Mouse (Mus musculus) intestine, embryonic 16.5 days (tissue): ENCODE measurements around the gene Ndrg2. TPM values are rescaled to one million over a fixed set of nuclear protein-coding genes. Genes with fewer than 3 reads are reported as not detected.

Source experiments
- ATAC-seq: fragments of 200-750 bp; cut with Nextera tagmentation; 2 replicates; pipeline ENCODE4 v1.8.0; 2017; ENCODE audit warnings: moderate TSS enrichment, moderate library complexity
- H3K27ac ChIP-seq: fragments of 300-500 bp; sonication (generic); 2 replicates; pipeline ENCODE4 v1.5.1; 2014; ENCODE audit warnings: mild to moderate bottlenecking, low read length
- H3K27me3 ChIP-seq: fragments of 300-500 bp; sonication (generic); replicated peaks from 2 replicates; pipeline ENCODE4 v1.6.1; 2014; ENCODE audit warnings: low read length, control low read depth, mixed read lengths; ENCODE audit not compliant: control insufficient read depth, insufficient read depth
- H3K36me3 ChIP-seq: fragments of 300-500 bp; sonication (generic); 2 replicates; pipeline ENCODE4 v1.6.1; 2014; ENCODE audit warnings: low read length, control low read depth; ENCODE audit not compliant: control insufficient read depth, insufficient read depth
- H3K4me1 ChIP-seq: fragments of 300-500 bp; sonication (generic); 2 replicates; pipeline ENCODE4 v1.6.1; 2014; ENCODE audit warnings: low read length, control low read depth, mixed read lengths; ENCODE audit not compliant: control insufficient read depth, insufficient read depth
- H3K4me2 ChIP-seq: fragments of 300-500 bp; sonication (generic); 2 replicates; pipeline ENCODE4 v1.6.1; 2014; ENCODE audit warnings: low read depth, low read length, control low read depth
- H3K4me3 ChIP-seq: fragments of 300-500 bp; sonication (generic); 2 replicates; pipeline ENCODE4 v1.5.1; 2014; ENCODE audit warnings: mild to moderate bottlenecking, low read length
- H3K9ac ChIP-seq: fragments of 300-500 bp; sonication (generic); 2 replicates; pipeline ENCODE4 v1.6.1; 2014; ENCODE audit warnings: low read depth, low read length
- H3K9me3 ChIP-seq: fragments of 300-500 bp; sonication (generic); 2 replicates; pipeline ENCODE4 v1.6.1; 2016; ENCODE audit warnings: low read length, control low read depth; ENCODE audit not compliant: control insufficient read depth
- WGBS: fragments of 180-500 bp; shearing (Covaris S2); extraction: QIAGEN DNeasy Blood & Tissue Kit; methylation state at CpG from one replicate; pipeline ENCODE4 v1.1.7; 2014; 5-methylcytosine and 5-hydroxymethylcytosine counted together
- polyA plus RNA-seq: library from polyadenylated mRNA; unstranded; fragments of >200 nt; fragmentation: Nextera tagmentation; extraction: Ambion mirVana; gene quantifications from 2 replicates; pipeline ENCODE4 v1.2.1, GENCODE M21; 2015

Ndrg2 gene
- 62.1 and 64.2 TPM in 2 replicates for polyA plus RNA-seq

GRCm38 (mm10) chr14:51913960-51914762 lies at the start of gene Ndrg2:
Gene Ndrg2, minus strand, starts transcription at chr14:51914158.
- Histone ChIP-seq H3K27ac (peak within 1 kb of the TSS; percentile 58), H3K4me2 (peak within 1 kb of the TSS; percentile 94), H3K9ac (peak within 1 kb of the TSS; percentile 72), H3K4me3 (peak within 1 kb of the TSS; percentile 64), H3K9me3 (no peaks in the 10 kb centered on the region), H3K27me3 (no peaks in the 10 kb centered on the region), H3K4me1 (peaks cover 9% of the 10 kb centered on the region; the same call in 1 of the 2 replicates), H3K36me3 (no peaks in the 10 kb centered on the region)
- 6% methylated on average over 22 of the region's 23 CpGs for WGBS
- ATAC-seq = peak; percentile 68

DNA sequence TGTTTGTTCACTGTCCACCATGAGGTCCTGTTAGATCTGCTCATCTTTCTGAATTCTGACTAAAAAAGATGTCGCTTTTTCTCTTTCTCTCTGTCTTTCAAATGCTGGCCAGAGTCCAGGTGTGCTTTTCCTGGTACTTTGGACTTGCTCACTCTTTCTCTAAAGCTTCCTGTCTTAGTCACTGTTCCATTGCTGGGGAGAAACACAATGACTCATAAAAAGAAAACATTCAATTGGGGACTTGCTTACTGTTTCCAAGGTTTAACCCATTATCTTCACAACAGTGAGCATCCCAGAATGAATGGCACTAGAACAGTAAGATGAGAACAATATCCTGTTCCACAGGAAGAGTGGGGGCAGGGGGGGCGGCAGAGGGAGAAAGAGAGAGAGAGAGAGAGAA lies 46.4 kb upstream of the Ndrg2 start:
- Histone ChIP-seq H3K9me3 (no peaks in the 10 kb centered on the region), H3K4me3 (no peak overlapping the region), H3K36me3 (no peaks in the 10 kb centered on the region), H3K9ac (no peak overlapping the region), H3K4me2 (no peak overlapping the region), H3K27me3 (no peaks in the 10 kb centered on the region), H3K27ac (no peak overlapping the region), H3K4me1 (no peaks in the 10 kb centered on the region)
- 81% methylated on average over 2 of the region's 2 CpGs for WGBS
- 0 out of 2 replicates have a peak, but pooled peaks have one; percentile 48 for ATAC-seq

DNA sequence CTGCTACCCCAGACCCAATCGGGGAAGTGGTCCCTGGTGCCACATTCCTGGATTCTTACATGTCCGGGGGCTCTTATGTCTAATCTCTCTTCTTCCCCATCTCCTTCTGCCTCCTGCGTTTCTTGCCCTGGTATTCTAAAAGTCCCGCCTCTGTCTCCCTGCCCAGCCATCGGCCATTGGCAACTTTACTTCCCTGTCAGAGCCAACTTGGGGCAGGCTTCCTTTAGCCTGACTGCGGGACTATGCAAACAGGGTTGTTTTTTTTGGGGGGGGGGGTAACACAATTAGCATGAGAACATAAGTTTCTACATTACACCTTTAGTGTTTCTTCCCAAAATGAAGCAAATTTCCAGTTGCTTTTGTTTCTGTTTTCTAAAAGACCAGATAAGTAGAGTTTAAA lies 29.4 kb upstream of the Ndrg2 start:
- H3K4me2 ChIP-seq = no peak overlapping the region
- H3K27ac ChIP-seq = no peak overlapping the region
- WGBS = 81% methylated on average over 6 of the region's 6 CpGs
- H3K4me3 ChIP-seq = no peak overlapping the region
- no peaks in the 10 kb centered on the region for H3K27me3 ChIP-seq
- H3K9ac ChIP-seq = no peak overlapping the region
- H3K4me1 ChIP-seq = peaks cover 6% of the 10 kb centered on the region
- 0 out of 2 replicates have a peak, but pooled peaks cover 4% of the 10 kb centered on the region for H3K9me3 ChIP-seq
- H3K36me3 ChIP-seq = no peaks in the 10 kb centered on the region
- ATAC-seq = no peak

GRCm38 (mm10) chr14:51942236-51942635 lies 28.3 kb upstream of the Ndrg2 start:
- 68% methylated on average over 7 of the region's 7 CpGs for WGBS
- H3K36me3 ChIP-seq = no peaks in the 10 kb centered on the region
- no peak overlapping the region for H3K4me3 ChIP-seq
- H3K4me1 ChIP-seq = peaks cover 6% of the 10 kb centered on the region
- H3K27me3 ChIP-seq = no peaks in the 10 kb centered on the region
- no peak overlapping the region for H3K9ac ChIP-seq
- no peak for ATAC-seq
- no peak overlapping the region for H3K4me2 ChIP-seq
- no peak overlapping the region for H3K27ac ChIP-seq
- peaks cover 9% of the 10 kb centered on the region; the same call in 1 of the 2 replicates for H3K9me3 ChIP-seq

DNA sequence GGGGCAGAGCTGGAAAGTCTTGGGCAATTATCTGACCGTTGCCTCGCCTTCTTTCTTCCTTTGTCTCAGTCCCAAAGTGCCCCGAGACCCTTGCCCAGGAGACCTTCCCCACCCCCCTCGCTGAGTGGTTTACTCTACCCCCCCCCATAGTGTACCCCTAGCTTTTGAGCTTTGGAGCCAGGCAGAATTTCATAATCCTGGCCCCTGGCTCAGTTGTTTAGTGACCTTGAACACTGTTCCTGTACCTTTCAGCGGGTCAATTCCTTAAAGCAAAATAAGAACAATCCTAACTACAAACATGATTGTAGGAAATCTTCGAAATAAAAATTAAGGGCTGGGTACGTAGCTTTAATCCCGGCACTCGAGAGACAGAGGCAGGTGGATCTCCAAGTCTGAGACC lies 27.6 kb upstream of the Ndrg2 start:
- Histone ChIP-seq H3K4me2 (no peak overlapping the region), H3K9ac (no peak overlapping the region), H3K9me3 (peaks cover 9% of the 10 kb centered on the region; the same call in 1 of the 2 replicates), H3K36me3 (no peaks in the 10 kb centered on the region), H3K27ac (no peak overlapping the region), H3K4me3 (no peak overlapping the region), H3K27me3 (no peaks in the 10 kb centered on the region), H3K4me1 (peaks cover 6% of the 10 kb centered on the region)
- ATAC-seq = peak; percentile 28; the same call in 1 of the 2 replicates
- WGBS = 67% methylated on average over 9 of the region's 9 CpGs

GRCm38 (mm10) chr14:51940944-51941560 lies 27.1 kb upstream of the Ndrg2 start:
- Histone ChIP-seq H3K27me3 (no peaks in the 10 kb centered on the region), H3K4me2 (no peak overlapping the region), H3K27ac (no peak overlapping the region), H3K36me3 (no peaks in the 10 kb centered on the region), H3K4me3 (no peak overlapping the region), H3K9me3 (peaks cover 9% of the 10 kb centered on the region; the same call in 1 of the 2 replicates), H3K9ac (no peak overlapping the region), H3K4me1 (peaks cover 6% of the 10 kb centered on the region)
- peak; percentile 71 for ATAC-seq
- 36% methylated on average over 8 of the region's 8 CpGs for WGBS

DNA sequence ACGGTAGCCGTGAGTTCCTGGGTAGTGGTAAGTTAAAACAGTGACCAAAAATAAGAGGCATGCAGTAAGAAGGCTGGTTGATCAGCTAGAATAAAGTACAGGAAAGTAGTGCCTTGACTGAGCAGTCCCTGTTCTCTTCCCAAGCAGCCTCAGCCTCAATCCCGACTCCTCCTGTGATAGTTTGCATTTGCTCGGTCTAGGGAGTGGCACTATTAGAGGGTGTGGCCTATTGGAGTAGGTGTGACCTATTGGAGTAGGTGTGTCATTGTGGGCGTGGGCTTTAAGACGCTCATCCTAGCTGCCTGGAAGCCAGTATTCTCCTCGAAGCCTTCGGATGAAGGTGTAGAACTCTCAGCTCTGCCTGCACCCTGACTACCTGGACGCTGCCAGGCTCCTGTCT lies 25.0 kb upstream of the Ndrg2 start:
- no peak overlapping the region for H3K4me3 ChIP-seq
- H3K9me3 ChIP-seq = peaks cover 13% of the 10 kb centered on the region; the same call in 1 of the 2 replicates
- no peak overlapping the region for H3K27ac ChIP-seq
- ATAC-seq = no peak
- no peaks in the 10 kb centered on the region for H3K27me3 ChIP-seq
- no peaks in the 10 kb centered on the region for H3K36me3 ChIP-seq
- no peak overlapping the region for H3K9ac ChIP-seq
- no peak overlapping the region for H3K4me2 ChIP-seq
- H3K4me1 ChIP-seq = peaks cover 6% of the 10 kb centered on the region
- WGBS = 88% methylated on average over 9 of the region's 9 CpGs

DNA sequence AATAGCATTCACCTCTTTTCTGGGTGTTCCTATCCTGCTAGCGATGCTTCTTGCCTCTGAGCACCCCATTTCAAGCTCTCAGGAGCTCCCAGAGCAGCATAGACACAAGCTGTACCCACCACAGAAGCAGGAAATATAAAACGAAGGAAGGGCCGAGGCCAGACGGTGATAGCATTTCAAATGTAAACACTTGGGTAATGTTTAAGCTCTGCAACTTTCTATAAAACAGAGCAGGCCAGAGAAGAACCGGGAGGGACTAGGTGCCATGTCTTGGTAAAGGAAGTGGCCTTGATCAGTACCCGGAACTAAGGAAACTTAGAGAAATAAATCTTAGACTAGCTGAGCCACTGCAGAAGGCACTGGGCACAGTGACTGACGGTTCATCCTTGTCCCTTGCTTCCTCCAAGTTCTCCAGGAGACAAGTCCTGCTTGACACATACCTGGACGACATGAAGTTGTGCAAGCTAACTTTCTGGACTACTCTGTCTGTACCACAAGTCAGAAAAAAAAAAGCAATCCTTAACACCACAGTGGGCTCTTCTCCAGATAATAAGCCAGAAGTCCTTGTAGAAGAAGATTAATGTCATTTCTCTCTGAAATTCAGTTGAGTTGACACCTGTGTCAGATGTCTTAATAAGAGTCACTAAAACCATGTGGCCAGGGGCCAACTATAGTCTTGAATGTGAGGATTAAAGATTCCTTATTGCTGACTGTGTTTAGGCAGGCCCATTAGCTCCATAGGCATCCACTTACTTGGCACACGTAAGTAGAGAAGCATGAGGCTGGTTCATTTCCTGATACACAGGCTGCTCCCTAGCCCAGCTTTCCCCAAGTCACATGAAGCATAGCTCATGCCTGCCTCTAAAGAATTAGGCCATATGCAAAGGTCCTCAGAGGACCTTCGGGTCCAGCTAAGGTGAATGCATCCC lies 18.4 kb upstream of the Ndrg2 start:
- no peaks in the 10 kb centered on the region for H3K27me3 ChIP-seq
- peaks cover 11% of the 10 kb centered on the region for H3K4me1 ChIP-seq
- no peak overlapping the region for H3K4me3 ChIP-seq
- no peaks in the 10 kb centered on the region for H3K36me3 ChIP-seq
- ATAC-seq = peak; percentile 89
- 38% methylated on average over 10 of the region's 10 CpGs for WGBS
- peak overlapping the region; percentile 58 for H3K27ac ChIP-seq
- H3K9ac ChIP-seq = no peak overlapping the region
- no peak overlapping the region for H3K4me2 ChIP-seq
- 0 out of 2 replicates have a peak, but pooled peaks cover 4% of the 10 kb centered on the region for H3K9me3 ChIP-seq

DNA sequence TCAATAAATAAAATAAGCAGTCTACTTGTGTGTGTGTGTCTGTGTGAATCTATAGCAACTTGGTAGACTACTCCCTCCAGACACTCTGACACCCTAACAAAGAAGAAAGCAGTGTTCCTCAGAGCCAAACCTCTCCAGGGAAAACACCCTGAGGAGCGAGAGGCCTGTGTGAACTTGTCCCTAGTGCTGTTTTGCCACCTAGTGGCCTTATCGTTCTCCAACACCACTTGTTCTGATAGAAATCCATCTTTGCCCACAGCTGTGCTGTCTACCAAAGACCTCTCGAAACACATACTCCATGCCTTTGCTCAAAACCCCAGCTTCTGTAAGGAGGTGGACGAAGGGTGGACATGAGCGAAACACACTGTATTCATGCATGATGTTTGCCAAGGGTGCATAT lies 16.9 kb upstream of the Ndrg2 start:
- no peaks in the 10 kb centered on the region for H3K36me3 ChIP-seq
- H3K4me1 ChIP-seq = peaks cover 11% of the 10 kb centered on the region
- no peak overlapping the region for H3K9ac ChIP-seq
- H3K4me3 ChIP-seq = no peak overlapping the region
- peak; percentile 64 for ATAC-seq
- H3K4me2 ChIP-seq = no peak overlapping the region
- no peaks in the 10 kb centered on the region for H3K27me3 ChIP-seq
- 23% methylated on average over 5 of the region's 5 CpGs for WGBS
- H3K27ac ChIP-seq = no peak overlapping the region
- 0 out of 2 replicates have a peak, but pooled peaks cover 4% of the 10 kb centered on the region for H3K9me3 ChIP-seq
